Mouse (Mus musculus) thymus, adult 2 months (tissue): ENCODE measurements around the gene Gm47955.

Source experiments
- CTCF ChIP-seq: fragments of 200-500 bp; IDR thresholded peaks from 2 replicates; pipeline ENCODE4 v1.5.1; 2012; ENCODE audit warnings: mild to moderate bottlenecking, control low read depth, low read length, moderate library complexity, borderline replicate concordance; ENCODE audit not compliant: control insufficient read depth, poor library complexity, insufficient read depth; ENCODE audit errors: extremely low read depth
- POLR2A ChIP-seq: fragments of 200-500 bp; IDR thresholded peaks from 2 replicates; pipeline ENCODE4 v1.6.1; 2012; ENCODE audit warnings: mild to moderate bottlenecking, low read length, control low read depth, moderate library complexity; ENCODE audit not compliant: control insufficient read depth, poor library complexity, insufficient read depth; ENCODE audit errors: extremely low read depth

DNA sequence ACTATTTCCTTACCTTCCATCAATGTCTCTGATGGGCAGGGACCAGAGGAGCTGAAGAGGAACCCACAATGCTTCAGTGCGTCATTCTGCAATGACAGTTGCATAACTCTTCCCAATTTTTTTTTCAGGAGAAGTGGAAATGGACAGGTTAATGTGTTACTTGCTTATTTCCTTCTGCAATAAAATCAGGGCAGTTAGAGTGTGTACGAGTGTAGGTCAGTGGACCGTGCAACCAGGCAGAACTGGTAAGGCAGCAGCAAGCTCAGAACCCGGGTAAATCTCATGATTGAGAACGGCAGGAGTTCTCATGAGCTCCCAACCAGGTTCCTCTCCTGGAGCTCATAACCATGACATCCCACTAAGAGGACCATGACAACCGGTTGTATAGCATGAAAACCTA lies 32.0 kb downstream of the Gm47955 start:
- TF ChIP-seq CTCF, result no peak
- no peak for TF ChIP-seq POLR2A
